Mouse (Mus musculus) E14TG2a.4 (cell line): ENCODE results near the gene Nln.

Experiments
- CTCF ChIP-seq: conservative IDR thresholded peaks from 2 replicates; pipeline ENCODE4 v1.5.1; 2014; ENCODE audit warnings: low read length
- POU5F1 ChIP-seq: IDR thresholded peaks from 2 replicates; pipeline ENCODE4 v1.6.1; 2014; ENCODE audit warnings: low read length, borderline replicate concordance

DNA sequence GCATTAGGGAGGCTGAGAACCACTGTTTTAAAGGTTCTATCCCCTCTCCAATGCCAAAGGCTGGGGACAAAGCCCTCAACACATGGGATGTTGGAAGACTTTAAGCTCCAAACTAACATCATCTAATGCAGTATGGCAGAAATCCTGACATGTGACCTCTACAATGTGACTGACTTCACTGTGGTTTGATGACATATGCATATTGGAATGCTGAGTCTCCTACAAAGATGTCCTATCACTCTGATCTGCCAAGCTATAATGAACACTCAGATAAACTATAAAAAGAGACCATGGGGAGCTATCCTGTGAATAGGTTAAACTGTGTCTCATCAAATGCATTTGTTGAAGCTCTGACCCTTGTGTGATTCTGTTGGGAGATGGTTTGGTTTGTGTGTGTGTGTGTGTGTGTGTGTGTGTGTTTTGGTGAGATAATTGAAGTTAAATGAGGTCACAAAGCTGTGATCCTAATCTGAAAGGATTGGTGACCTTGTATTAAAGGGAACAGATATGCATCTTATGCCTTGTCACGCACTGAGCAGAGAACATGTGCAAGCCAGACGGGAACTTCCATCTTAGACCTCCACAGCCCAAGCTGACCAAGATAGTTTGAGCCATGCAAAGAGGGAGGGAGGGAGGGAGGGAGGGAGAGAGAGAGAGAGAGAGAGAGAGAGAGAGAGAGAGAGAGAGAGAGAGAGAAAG is 43.6 kb downstream of the Nln start:
- TF ChIP-seq CTCF (no peak), POU5F1 (no peak)
